Mouse (Mus musculus) midbrain, embryonic 14.5 days (tissue): ENCODE results near the gene Gm7137. TPM values are rescaled to one million over a fixed set of nuclear protein-coding genes. Genes with fewer than 3 reads are reported as not detected.
A peak's percentile ranks its signal among the peaks of the same experiment; 100 is the strongest.
"Not testable (repeated sequence)": the region's sequence is repeated elsewhere in the genome, so short reads cannot be mapped to it uniquely, and the experiment has no call there.

Experiments
- ATAC-seq: fragments of 200-750 bp; cut with Nextera tagmentation; 2 replicates; pipeline ENCODE4 v1.8.0; 2017; ENCODE audit warnings: moderate number of reproducible peaks, moderate library complexity; ENCODE audit not compliant: low FRiP score, low TSS enrichment
- DNase-seq: peaks from one replicate; pipeline ENCODE4 v3.0.0-alpha.2; 2015
- H3K27ac ChIP-seq: fragments of 300-500 bp; sonication (generic); replicated peaks from 2 replicates; pipeline ENCODE4 v1.5.1; 2014; ENCODE audit warnings: mild to moderate bottlenecking, low read depth, low read length, moderate library complexity
- H3K27me3 ChIP-seq: fragments of 300-500 bp; sonication (generic); 2 replicates; pipeline ENCODE4 v1.6.1; 2014; ENCODE audit warnings: low read length, control low read depth, mixed read lengths; ENCODE audit not compliant: control insufficient read depth, insufficient read depth
- H3K36me3 ChIP-seq: fragments of 300-500 bp; sonication (generic); 2 replicates; pipeline ENCODE4 v1.6.1; 2014; ENCODE audit warnings: low read length, control low read depth; ENCODE audit not compliant: control insufficient read depth, insufficient read depth
- H3K4me1 ChIP-seq: fragments of 300-500 bp; sonication (generic); 2 replicates; pipeline ENCODE4 v1.6.1; 2014; ENCODE audit warnings: mild to moderate bottlenecking, antibody characterized with exemption, low read length, control low read depth; ENCODE audit not compliant: control insufficient read depth, insufficient read depth
- H3K4me2 ChIP-seq: fragments of 300-500 bp; sonication (generic); 2 replicates; pipeline ENCODE4 v1.6.1; 2014; ENCODE audit warnings: mild to moderate bottlenecking, low read length, moderate library complexity
- H3K4me3 ChIP-seq: fragments of 300-500 bp; sonication (generic); replicated peaks from 2 replicates; pipeline ENCODE4 v1.5.1; 2014; ENCODE audit warnings: low read depth, low read length
- H3K9ac ChIP-seq: fragments of 300-500 bp; sonication (generic); replicated peaks from 2 replicates; pipeline ENCODE4 v1.6.1; 2014; ENCODE audit warnings: mild to moderate bottlenecking, low read length, moderate library complexity
- H3K9me3 ChIP-seq: fragments of 300-500 bp; sonication (generic); 2 replicates; pipeline ENCODE4 v1.6.1; 2016; ENCODE audit warnings: low read length, control low read depth, mixed read lengths; ENCODE audit not compliant: control insufficient read depth
- WGBS: fragments of 180-500 bp; shearing (Covaris S2); extraction: QIAGEN DNeasy Blood & Tissue Kit; methylation state at CpG from one replicate; pipeline ENCODE4 v1.1.7; 2014; 5-methylcytosine and 5-hydroxymethylcytosine counted together
- polyA plus RNA-seq: library from polyadenylated mRNA; unstranded; fragments of >200 nt; fragmentation: Nextera tagmentation; extraction: Ambion mirVana; gene quantifications from 2 replicates; pipeline ENCODE4 v1.2.1, GENCODE M21; 2014

Gm7137 gene
- polyA plus RNA-seq, 1 experiment from 2014 or later: not detected

DNA sequence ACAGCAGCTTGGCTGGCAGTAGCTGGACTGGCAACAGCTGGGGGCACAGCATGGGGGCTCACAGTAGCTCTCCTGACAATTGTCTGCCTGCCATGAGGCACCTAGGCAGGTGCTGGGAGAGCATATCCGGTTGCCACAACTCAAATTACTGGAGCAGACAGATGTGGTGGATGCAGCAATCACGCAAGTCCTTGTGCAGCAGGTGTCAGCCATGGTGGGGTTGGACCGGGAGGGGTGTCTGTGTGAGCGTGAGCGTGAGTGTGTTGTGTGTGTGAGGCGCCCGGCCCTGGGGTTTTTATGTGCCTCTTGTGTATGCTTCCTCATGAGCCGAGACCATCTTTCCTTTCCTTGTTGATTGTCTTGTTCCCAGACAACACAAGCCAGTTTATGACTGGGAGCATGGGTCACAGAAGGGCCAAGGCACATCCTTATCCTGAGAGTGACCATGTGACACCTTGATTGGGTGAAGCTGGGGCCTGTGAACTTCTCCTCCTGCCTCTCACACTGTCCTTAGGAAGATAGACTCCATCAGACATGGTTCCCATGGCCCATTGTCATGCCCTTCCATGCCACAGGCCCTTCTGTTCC is 11.0 kb upstream of the Gm7137 start, which contains the start of gene Gm19668:
TSS of gene Gm19668 (minus strand) at position 213 of the 588 bp plus-strand sequence.
- no peak within 1 kb of the TSS for H3K4me3 ChIP-seq
- no peaks in the 10 kb centered on the region for H3K36me3 ChIP-seq
- no peak within 1 kb of the TSS for H3K4me2 ChIP-seq
- no peaks in the 10 kb centered on the region for H3K27me3 ChIP-seq
- no peaks in the 10 kb centered on the region for H3K9me3 ChIP-seq
- ATAC-seq (0 out of 2 replicates have a peak, but pooled peaks have one; percentile 17), DNase-seq (no peak)
- peak within 1 kb of the TSS; percentile 37; the same call in 1 of the 2 replicates for H3K27ac ChIP-seq
- 67% methylated on average over 8 of the region's 8 CpGs for WGBS
- no peak within 1 kb of the TSS for H3K9ac ChIP-seq
- no peaks in the 10 kb centered on the region for H3K4me1 ChIP-seq

DNA sequence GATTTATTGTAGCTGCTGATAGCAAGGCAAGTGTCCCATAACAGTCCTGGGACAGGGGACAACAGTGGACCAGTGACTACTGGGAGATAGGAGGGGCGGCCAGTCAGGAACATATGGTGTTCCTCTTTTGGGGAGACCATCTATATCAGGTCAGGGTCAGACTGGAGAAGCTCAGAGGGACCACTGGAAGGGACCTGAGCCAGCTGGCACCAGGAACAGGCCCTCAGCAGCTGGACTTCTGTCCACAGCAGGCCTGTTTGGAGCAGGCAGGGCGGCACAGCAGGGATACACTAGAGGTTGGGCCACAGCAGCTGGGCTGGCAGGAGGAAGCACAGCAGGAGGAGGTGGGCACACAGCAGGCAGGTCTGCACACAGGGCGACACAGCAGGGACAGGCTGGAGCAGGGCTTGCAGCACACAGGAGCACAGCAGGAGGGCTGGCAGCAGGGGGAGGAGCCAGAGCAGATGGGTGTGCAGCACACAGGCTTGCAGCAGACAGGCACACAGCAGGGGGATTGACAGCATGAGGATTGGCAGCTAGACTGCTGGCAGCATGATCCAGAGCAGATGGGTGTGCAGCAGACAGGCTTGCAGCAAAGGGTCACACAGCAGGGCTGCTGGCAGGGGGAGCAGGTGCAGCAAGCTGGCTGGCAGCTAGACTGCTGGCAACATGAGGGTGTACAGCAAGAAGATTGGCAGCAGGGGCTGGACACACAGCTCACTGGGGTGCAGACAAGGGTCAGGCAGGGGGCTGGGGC is 10.3 kb upstream of the Gm7137 start:
- not testable (repeated sequence) for H3K4me2 ChIP-seq, H3K36me3 ChIP-seq, H3K4me1 ChIP-seq, H3K4me3 ChIP-seq, H3K9me3 ChIP-seq, DNase-seq, H3K27me3 ChIP-seq, ATAC-seq, H3K9ac ChIP-seq
- H3K27ac ChIP-seq: peak overlapping the region; percentile 37; the same call in 1 of the 2 replicates
- WGBS: 45% methylated on average over 3 of the region's 3 CpGs

DNA sequence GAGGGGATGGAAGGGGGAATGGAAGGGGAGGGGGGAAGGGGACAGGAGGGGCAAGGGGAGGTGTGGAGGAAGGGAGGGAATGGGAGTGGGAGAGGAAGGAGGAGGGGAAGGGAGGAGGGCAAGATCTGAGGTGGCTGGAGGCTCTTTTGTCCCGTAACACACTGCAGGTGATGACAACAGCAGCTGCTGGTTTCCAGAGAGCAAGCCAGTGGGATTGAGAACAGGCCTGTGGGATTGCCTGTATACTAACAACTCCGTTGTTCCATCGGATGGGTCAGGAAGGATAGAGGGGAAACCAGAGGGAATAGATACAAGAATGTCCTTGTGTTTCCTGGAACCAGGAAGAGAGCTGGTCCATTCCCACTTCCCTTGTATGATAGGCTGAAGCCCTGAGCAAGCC is 9.7 kb upstream of the Gm7137 start:
- 19% methylated on average over 3 of the region's 3 CpGs for WGBS
- Histone ChIP-seq H3K27me3 (no peaks in the 10 kb centered on the region), H3K4me3 (no peak overlapping the region), H3K4me1 (no peaks in the 10 kb centered on the region), H3K9ac (no peak overlapping the region), H3K9me3 (no peaks in the 10 kb centered on the region), H3K4me2 (no peak overlapping the region), H3K36me3 (no peaks in the 10 kb centered on the region), H3K27ac (0 out of 2 replicates have a peak overlapping the region, but pooled peaks have one; percentile 38)
- ATAC-seq: no peak
- peak; percentile 11 for DNase-seq

- Histone ChIP-seq H3K36me3 (no peaks in the 10 kb centered on the region), H3K4me3 (no peak within 1 kb of the TSS), H3K9ac (no peak within 1 kb of the TSS), H3K9me3 (no peaks in the 10 kb centered on the region), H3K4me1 (no peaks in the 10 kb centered on the region), H3K4me2 (no peak within 1 kb of the TSS), H3K27ac (no peak within 1 kb of the TSS), H3K27me3 (no peaks in the 10 kb centered on the region)
- no peak for ATAC-seq
- DNase-seq: no peak
- WGBS: 50% methylated on average over 2 of the region's 2 CpGs
Observed at GRCm38 (mm10) chr10:77794976-77795375, 7.0 kb upstream of the Gm7137 start, which contains the start of gene Gm9639. Gene Gm9639, minus strand, starts transcription at chr10:77795076.

DNA sequence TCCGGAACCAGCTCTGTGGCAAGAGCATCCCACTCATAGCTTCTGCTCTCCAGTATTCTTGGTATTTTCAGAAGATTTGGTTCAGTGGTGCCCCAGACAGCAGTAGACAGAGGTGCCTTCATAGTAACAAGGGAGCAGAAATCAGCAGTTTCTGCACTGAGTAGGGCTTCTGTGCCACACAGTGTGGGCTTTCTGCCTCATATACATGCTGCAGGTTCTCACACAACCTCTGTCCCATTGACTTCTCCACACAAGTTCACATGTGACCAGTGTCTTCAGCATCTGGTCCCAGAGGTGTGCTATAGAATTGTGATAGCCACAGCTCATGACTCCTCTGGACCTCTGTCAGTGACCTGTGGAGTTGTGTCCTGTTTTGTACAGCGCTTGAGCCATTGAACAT is 621 bp upstream of the Gm7137 start:
- WGBS: 94% methylated on average over 2 of the region's 2 CpGs
- Histone ChIP-seq H3K9me3 (no peaks in the 10 kb centered on the region), H3K36me3 (no peaks in the 10 kb centered on the region), H3K4me3 (no peak overlapping the region), H3K27me3 (no peaks in the 10 kb centered on the region), H3K4me1 (no peaks in the 10 kb centered on the region), H3K9ac (no peak overlapping the region), H3K27ac (no peak overlapping the region), H3K4me2 (no peak overlapping the region)
- DNase-seq: no peak
- ATAC-seq: no peak

DNA sequence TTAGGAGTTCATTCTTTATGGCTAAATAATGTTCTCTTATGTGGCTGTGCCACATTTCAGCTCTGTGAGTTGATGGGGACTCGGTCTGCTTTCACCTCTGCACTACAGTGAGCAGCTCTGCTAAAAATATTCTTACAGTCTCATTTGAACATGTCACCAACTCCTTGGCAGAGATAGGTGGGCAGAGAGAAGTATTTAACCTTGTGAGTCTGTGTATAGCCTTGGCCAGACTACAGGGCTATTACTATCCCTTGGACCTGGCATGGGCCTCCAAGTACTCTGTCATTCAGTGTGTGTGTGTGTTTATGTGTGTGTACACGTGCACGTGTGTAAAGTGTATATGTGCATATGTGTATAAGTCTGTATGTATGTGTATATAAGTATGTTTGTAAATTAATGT is 4.6 kb downstream of the Gm7137 start:
- not testable (repeated sequence) for ATAC-seq

DNA sequence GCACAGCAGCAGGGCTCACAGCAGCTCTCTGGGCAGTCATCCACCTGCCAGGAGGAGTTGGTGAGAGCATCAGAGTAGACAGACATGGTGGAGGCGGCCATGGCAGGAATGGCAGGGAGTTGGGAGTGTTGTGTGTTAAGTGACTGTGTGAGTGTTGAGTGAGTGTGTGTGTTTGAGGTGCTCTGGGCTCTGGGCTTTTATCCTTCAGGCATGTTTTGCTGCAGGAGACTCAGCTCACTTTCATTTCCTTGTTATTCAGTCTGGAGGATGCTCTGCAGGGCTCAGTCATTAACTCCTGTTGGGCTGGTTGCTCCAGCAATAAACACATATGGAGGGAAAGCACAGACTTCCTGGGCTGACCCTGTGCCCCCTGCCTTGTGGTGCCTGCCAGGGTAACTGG is 5.6 kb downstream of the Gm7137 start, which contains the start of gene Gm3250:
TSS of gene Gm3250 (minus strand) at position 101 of the 400 bp plus-strand sequence.
- H3K4me2 ChIP-seq, H3K9me3 ChIP-seq, DNase-seq, ATAC-seq, H3K4me1 ChIP-seq, H3K9ac ChIP-seq, H3K36me3 ChIP-seq, H3K4me3 ChIP-seq, H3K27me3 ChIP-seq, H3K27ac ChIP-seq: not testable (repeated sequence)
- WGBS: 60% methylated on average over 1 of the region's 1 CpGs

More for the DNA sequence above, 4.6 kb downstream of the Gm7137 start:
- not testable (repeated sequence) for H3K9me3 ChIP-seq, H3K27ac ChIP-seq, H3K9ac ChIP-seq, H3K4me1 ChIP-seq, H3K4me3 ChIP-seq, H3K36me3 ChIP-seq, DNase-seq, H3K27me3 ChIP-seq, H3K4me2 ChIP-seq
- WGBS: 87% methylated on average over 1 of the region's 3 CpGs

- H3K27ac ChIP-seq, DNase-seq, ATAC-seq, H3K4me2 ChIP-seq, H3K9ac ChIP-seq, H3K9me3 ChIP-seq, H3K4me1 ChIP-seq, H3K36me3 ChIP-seq, H3K4me3 ChIP-seq, H3K27me3 ChIP-seq: not testable (repeated sequence)
- 64% methylated on average over 1 of the region's 1 CpGs for WGBS
Observed at GRCm38 (mm10) chr10:77776844-77777243, 11.2 kb downstream of the Gm7137 start, which contains the start of gene Gm7138. Gene Gm7138, minus strand, starts transcription at chr10:77776944.
